Mouse (Mus musculus) central nervous system, embryonic 18 days (tissue): ENCODE data around the gene Gm21560. TPM values are rescaled to one million over a fixed set of nuclear protein-coding genes. Genes with fewer than 3 reads are reported as not detected.

Experiments used
- polyA plus RNA-seq: library from polyadenylated mRNA; depleted of rRNA; stranded (reverse); fragments of >200 nt; gene quantifications from 2 replicates; pipeline ENCODE4 v1.2.3, GENCODE M21; 2012; rRNA removed

The Gm21560 gene
- 0.03 and 0.05 TPM in 2 replicates for polyA plus RNA-seq

GRCm38 (mm10) chr14:6219192-6219591, at the start of gene Gm21560:
Gm21560 (minus strand) TSS chr14:6219292.

Other genes starting within 250 kb of the Gm21560 start
- gene Gm3453, start 240.2 kb downstream of the Gm21560 start, polyA plus RNA-seq, result not detected in 2 replicates
- not detected in 2 replicates for gene Gm6337, start 161.0 kb downstream of the Gm21560 start, polyA plus RNA-seq
- 6.6 and 7.4 TPM in 2 replicates for gene Gm8206, start 125.3 kb downstream of the Gm21560 start, polyA plus RNA-seq
- 11.3 and 11.7 TPM in 2 replicates for gene Gm3468, start 110.6 kb downstream of the Gm21560 start, polyA plus RNA-seq
- not detected in 2 replicates for gene Gm3476, start 93.5 kb downstream of the Gm21560 start, polyA plus RNA-seq
- gene Gm3411, start 68.0 kb upstream of the Gm21560 start, polyA plus RNA-seq, result 4.3 and 4.9 TPM in 2 replicates
- gene Gm21103, start 85.6 kb upstream of the Gm21560 start, polyA plus RNA-seq, result 0.27 and 0.37 TPM in 2 replicates
- gene Gm3618, start 124.4 kb upstream of the Gm21560 start, polyA plus RNA-seq, result not detected in 2 replicates
- 0.11 TPM in 1 of 2 replicates, not detected in the other for gene Gm16440, start 171.0 kb upstream of the Gm21560 start, polyA plus RNA-seq
- 9.1 TPM in 2 replicates for gene Gm3591, start 193.2 kb upstream of the Gm21560 start, polyA plus RNA-seq
- not detected in 2 replicates for gene Gm3594, start 225.3 kb upstream of the Gm21560 start, polyA plus RNA-seq